Mouse (Mus musculus): Measurements from ENCODE around the gene Aatk. TPM values are rescaled to one million over a fixed set of nuclear protein-coding genes. Genes with fewer than 3 reads are reported as not detected.

Gene Aatk
- polyA plus RNA-seq, 1 experiment from 2014 or later = 4.2 TPM

GRCm38 (mm10) chr11:119967401-119967800 lies 79.6 kb downstream of the Aatk start:
- Histone ChIP-seq H3K9me3 (ENCODE audit: control insufficient read depth, low read length) (no peaks in the 10 kb centered on the region), H3K9ac (ENCODE audit: low read length) (no peak overlapping the region), H3K4me2 (ENCODE audit: low read length) (no peak overlapping the region), H3K4me1 (replicated peaks; ENCODE audit: control insufficient read depth, insufficient read depth, low read length) (no peaks in the 10 kb centered on the region), H3K27ac (ENCODE audit: low read depth) (no peak overlapping the region), H3K4me3 (ENCODE audit: low read depth, low read length) (no peak overlapping the region), H3K27me3 (replicated peaks; ENCODE audit: control insufficient read depth, insufficient read depth, low read length) (no peaks in the 10 kb centered on the region), H3K36me3 (ENCODE audit: control insufficient read depth, insufficient read depth, low read length) (0 out of 2 replicates have a peak, but pooled peaks cover 3% of the 10 kb centered on the region)
- WGBS = 84% methylated on average over 8 of the region's 8 CpGs
- ATAC-seq (replicated peaks; ENCODE audit: low FRiP score, low TSS enrichment, low read depth) = no peak
- DNase-seq (ENCODE audit: low spot score) = no peak

GRCm38 (mm10) chr11:119966294-119966693 lies 80.7 kb downstream of the Aatk start:
- 85% methylated on average over 6 of the region's 6 CpGs for WGBS
- Histone ChIP-seq H3K27ac (ENCODE audit: low read depth) (no peak overlapping the region), H3K4me3 (ENCODE audit: low read depth, low read length) (no peak overlapping the region), H3K9ac (ENCODE audit: low read length) (no peak overlapping the region), H3K36me3 (ENCODE audit: control insufficient read depth, insufficient read depth, low read length) (0 out of 2 replicates have a peak, but pooled peaks cover 3% of the 10 kb centered on the region), H3K4me1 (replicated peaks; ENCODE audit: control insufficient read depth, insufficient read depth, low read length) (no peaks in the 10 kb centered on the region), H3K4me2 (ENCODE audit: low read length) (no peak overlapping the region), H3K9me3 (ENCODE audit: control insufficient read depth, low read length) (no peaks in the 10 kb centered on the region), H3K27me3 (replicated peaks; ENCODE audit: control insufficient read depth, insufficient read depth, low read length) (no peaks in the 10 kb centered on the region)
- DNase-seq (ENCODE audit: low spot score) = no peak
- no peak for ATAC-seq (replicated peaks; ENCODE audit: low FRiP score, low TSS enrichment, low read depth)

- Histone ChIP-seq H3K27ac (ENCODE audit: low read depth) (no peak overlapping the region), H3K4me2 (ENCODE audit: low read length) (no peak overlapping the region), H3K4me1 (replicated peaks; ENCODE audit: control insufficient read depth, insufficient read depth, low read length) (no peaks in the 10 kb centered on the region), H3K4me3 (ENCODE audit: low read depth, low read length) (no peak overlapping the region), H3K36me3 (ENCODE audit: control insufficient read depth, insufficient read depth, low read length) (0 out of 2 replicates have a peak, but pooled peaks cover 3% of the 10 kb centered on the region), H3K9ac (ENCODE audit: low read length) (no peak overlapping the region), H3K27me3 (replicated peaks; ENCODE audit: control insufficient read depth, insufficient read depth, low read length) (no peaks in the 10 kb centered on the region), H3K9me3 (ENCODE audit: control insufficient read depth, low read length) (no peaks in the 10 kb centered on the region)
- DNase-seq (ENCODE audit: low spot score) = no peak
- 37% methylated on average over 9 of the region's 9 CpGs for WGBS
- ATAC-seq (replicated peaks; ENCODE audit: low FRiP score, low TSS enrichment, low read depth) = no peak
Measured at GRCm38 (mm10) chr11:119965053-119965452, 81.9 kb downstream of the Aatk start.

GRCm38 (mm10) chr11:119961511-119961910 lies 85.5 kb downstream of the Aatk start:
- no peaks in the 10 kb centered on the region for H3K4me1 ChIP-seq (replicated peaks; ENCODE audit: control insufficient read depth, insufficient read depth, low read length)
- no peaks in the 10 kb centered on the region for H3K9me3 ChIP-seq (ENCODE audit: control insufficient read depth, low read length)
- WGBS = 83% methylated on average over 3 of the region's 3 CpGs
- H3K4me2 ChIP-seq (ENCODE audit: low read length) = no peak overlapping the region
- no peak overlapping the region for H3K27ac ChIP-seq (ENCODE audit: low read depth)
- DNase-seq (ENCODE audit: low spot score) (no peak), ATAC-seq (replicated peaks; ENCODE audit: low FRiP score, low TSS enrichment, low read depth) (no peak)
- no peak overlapping the region for H3K9ac ChIP-seq (ENCODE audit: low read length)
- H3K4me3 ChIP-seq (ENCODE audit: low read depth, low read length) = no peak overlapping the region
- no peaks in the 10 kb centered on the region for H3K27me3 ChIP-seq (replicated peaks; ENCODE audit: control insufficient read depth, insufficient read depth, low read length)
- H3K36me3 ChIP-seq (ENCODE audit: control insufficient read depth, insufficient read depth, low read length) = 0 out of 2 replicates have a peak, but pooled peaks cover 3% of the 10 kb centered on the region

- no peak for ATAC-seq (replicated peaks; ENCODE audit: low FRiP score, low TSS enrichment, low read depth)
- 90% methylated on average over 6 of the region's 6 CpGs for WGBS
- H3K4me2 ChIP-seq (ENCODE audit: low read length) = no peak overlapping the region
- H3K4me1 ChIP-seq (replicated peaks; ENCODE audit: control insufficient read depth, insufficient read depth, low read length) = peaks cover under 1% of the 10 kb centered on the region; the same call in 1 of the 2 replicates
- no peak overlapping the region for H3K9ac ChIP-seq (ENCODE audit: low read length)
- no peak overlapping the region for H3K4me3 ChIP-seq (ENCODE audit: low read depth, low read length)
- 0 out of 2 replicates have a peak, but pooled peaks cover 3% of the 10 kb centered on the region for H3K36me3 ChIP-seq (ENCODE audit: control insufficient read depth, insufficient read depth, low read length)
- H3K27ac ChIP-seq (ENCODE audit: low read depth) = no peak overlapping the region
- H3K27me3 ChIP-seq (replicated peaks; ENCODE audit: control insufficient read depth, insufficient read depth, low read length) = no peaks in the 10 kb centered on the region
- H3K9me3 ChIP-seq (ENCODE audit: control insufficient read depth, low read length) = no peaks in the 10 kb centered on the region
- DNase-seq (ENCODE audit: low spot score) = no peak
Measured at GRCm38 (mm10) chr11:119960671-119961070, 86.3 kb downstream of the Aatk start.

- H3K9ac ChIP-seq (ENCODE audit: low read length) = no peak overlapping the region
- H3K4me2 ChIP-seq (ENCODE audit: low read length) = no peak overlapping the region
- no peak overlapping the region for H3K4me3 ChIP-seq (ENCODE audit: low read depth, low read length)
- H3K9me3 ChIP-seq (ENCODE audit: control insufficient read depth, low read length) = no peaks in the 10 kb centered on the region
- no peak for ATAC-seq (replicated peaks; ENCODE audit: low FRiP score, low TSS enrichment, low read depth)
- 75% methylated on average over 4 of the region's 4 CpGs for WGBS
- no peaks in the 10 kb centered on the region for H3K27me3 ChIP-seq (replicated peaks; ENCODE audit: control insufficient read depth, insufficient read depth, low read length)
- no peak overlapping the region for H3K27ac ChIP-seq (ENCODE audit: low read depth)
- no peak for DNase-seq (ENCODE audit: low spot score)
- H3K4me1 ChIP-seq (replicated peaks; ENCODE audit: control insufficient read depth, insufficient read depth, low read length) = peaks cover 7% of the 10 kb centered on the region
- 0 out of 2 replicates have a peak, but pooled peaks cover 3% of the 10 kb centered on the region for H3K36me3 ChIP-seq (ENCODE audit: control insufficient read depth, insufficient read depth, low read length)
Measured at GRCm38 (mm10) chr11:119959714-119960113, 87.3 kb downstream of the Aatk start.

GRCm38 (mm10) chr11:119958856-119959255 lies 88.1 kb downstream of the Aatk start:
- no peak overlapping the region for H3K4me2 ChIP-seq (ENCODE audit: low read length)
- ATAC-seq (replicated peaks; ENCODE audit: low FRiP score, low TSS enrichment, low read depth) = no peak
- H3K36me3 ChIP-seq (ENCODE audit: control insufficient read depth, insufficient read depth, low read length) = 0 out of 2 replicates have a peak, but pooled peaks cover 2% of the 10 kb centered on the region
- H3K27me3 ChIP-seq (replicated peaks; ENCODE audit: control insufficient read depth, insufficient read depth, low read length) = no peaks in the 10 kb centered on the region
- no peak overlapping the region for H3K4me3 ChIP-seq (ENCODE audit: low read depth, low read length)
- 86% methylated on average over 7 of the region's 7 CpGs for whole genome bisulfite sequencing
- DNase-seq (ENCODE audit: low spot score) = no peak
- no peak overlapping the region for H3K9ac ChIP-seq (ENCODE audit: low read length)
- no peaks in the 10 kb centered on the region for H3K9me3 ChIP-seq (ENCODE audit: control insufficient read depth, low read length)
- H3K27ac ChIP-seq (ENCODE audit: low read depth) = no peak overlapping the region
- peaks cover 12% of the 10 kb centered on the region for H3K4me1 ChIP-seq (replicated peaks; ENCODE audit: control insufficient read depth, insufficient read depth, low read length)

MicroRNA genes within 50 kb of the gene (microRNA counts, 519-probe panel; counts per million panel counts)
- microRNA mmu-miR-338-3p = 3,256 counts per million, percentile 40 among the panel's probes with 10 or more counts
- not detected for microRNA mmu-miR-338-5p

Small RNA genes within 50 kb of the gene (microRNA-seq; reads per million reads assigned to microRNA genes)
- gene Gm25948 (not detected), gene Mir3065 (not detected), gene Mir338 (not detected)

Other genes with a start within 250 kb of the Aatk start
- 80.8 and 87.3 TPM in 2 replicates for gene Chmp6, start 133.7 kb downstream of the Aatk start, polyA plus RNA-seq (2014; fragmentation: Nextera tagmentation; extraction: Ambion mirVana)
- gene Baiap2, start 104.4 kb downstream of the Aatk start, polyA plus RNA-seq (2014; fragmentation: Nextera tagmentation; extraction: Ambion mirVana) = 15.2 and 17.5 TPM in 2 replicates
- 21.8 and 23.6 TPM in 2 replicates for gene Cep131, start 39.7 kb upstream of the Aatk start, polyA plus RNA-seq (2014; fragmentation: Nextera tagmentation; extraction: Ambion mirVana)
- gene Tepsin, start 51.6 kb upstream of the Aatk start, polyA plus RNA-seq (2014; fragmentation: Nextera tagmentation; extraction: Ambion mirVana) = 13.3 and 16.5 TPM in 2 replicates
- gene Ndufaf8, start 51.8 kb upstream of the Aatk start, polyA plus RNA-seq (2014; fragmentation: Nextera tagmentation; extraction: Ambion mirVana) = 98.4 and 106 TPM in 2 replicates
- gene Slc38a10, start 104.2 kb upstream of the Aatk start, polyA plus RNA-seq (2014; fragmentation: Nextera tagmentation; extraction: Ambion mirVana) = 77.1 and 78.0 TPM in 2 replicates
- 12.1 and 12.7 TPM in 2 replicates for gene Bahcc1, start 185.8 kb upstream of the Aatk start, polyA plus RNA-seq (2014; fragmentation: Nextera tagmentation; extraction: Ambion mirVana)

Measured in intestine, embryonic 14.5 days (tissue).